Mouse (Mus musculus) lung, adult 18-20 months (tissue): ENCODE data around the gene Serinc3.
A peak's percentile ranks its signal among the peaks of the same experiment; 100 is the strongest.
"Not testable (repeated sequence)": the region's sequence is repeated elsewhere in the genome, so short reads cannot be mapped to it uniquely, and the experiment has no call there.

Experiments
- DNase-seq, 2 experiments: peaks; one replicate each; pipeline ENCODE4 v3.0.0; 2022; ENCODE audit warnings: mixed read lengths in 2 of 2

Serinc3 gene

GRCm38 (mm10) chr2:163644575-163645385, at the start of gene Serinc3:
Serinc3 (minus strand) TSS chr2:163645131.
- peak; percentile 99 to 100 for DNase-seq

- peak in 1 of 2 experiments; percentile 63 for DNase-seq
Measured at GRCm38 (mm10) chr2:163693716-163694314, 48.9 kb upstream of the Serinc3 start.

GRCm38 (mm10) chr2:163692873-163693612, 48.1 kb upstream of the Serinc3 start:
- DNase-seq: peak in 1 of 2 experiments; percentile 34

GRCm38 (mm10) chr2:163691846-163692605, 47.1 kb upstream of the Serinc3 start:
- DNase-seq: no peak

GRCm38 (mm10) chr2:163690409-163691304, 45.7 kb upstream of the Serinc3 start:
- no peak for DNase-seq

GRCm38 (mm10) chr2:163689771-163690170, 44.8 kb upstream of the Serinc3 start:
- no peak for DNase-seq

- DNase-seq: not testable (repeated sequence)
Measured at GRCm38 (mm10) chr2:163688377-163688776, 43.4 kb upstream of the Serinc3 start.

GRCm38 (mm10) chr2:163686886-163687285, 42.0 kb upstream of the Serinc3 start:
- DNase-seq: no peak

GRCm38 (mm10) chr2:163686233-163686632, 41.3 kb upstream of the Serinc3 start:
- DNase-seq: no peak

GRCm38 (mm10) chr2:163685761-163686200, 40.9 kb upstream of the Serinc3 start:
- DNase-seq: peak; percentile 50 to 70

GRCm38 (mm10) chr2:163685287-163685686, 40.4 kb upstream of the Serinc3 start:
- no peak for DNase-seq

- DNase-seq: no peak
Measured at GRCm38 (mm10) chr2:163682344-163682743, 37.4 kb upstream of the Serinc3 start.

GRCm38 (mm10) chr2:163676745-163677144, 31.8 kb upstream of the Serinc3 start:
- DNase-seq: no peak

- no peak for DNase-seq
Measured at GRCm38 (mm10) chr2:163676321-163676720, 31.4 kb upstream of the Serinc3 start.

GRCm38 (mm10) chr2:163675662-163676061, 30.7 kb upstream of the Serinc3 start:
- no peak for DNase-seq

GRCm38 (mm10) chr2:163675144-163675619, 30.3 kb upstream of the Serinc3 start:
- DNase-seq: no peak

GRCm38 (mm10) chr2:163674397-163674796, 29.5 kb upstream of the Serinc3 start:
- no peak for DNase-seq

GRCm38 (mm10) chr2:163670872-163671594, 26.1 kb upstream of the Serinc3 start:
- no peak for DNase-seq

GRCm38 (mm10) chr2:163667045-163667444, 22.1 kb upstream of the Serinc3 start:
- DNase-seq: no peak

- DNase-seq: no peak
Measured at GRCm38 (mm10) chr2:163663930-163664329, 19.0 kb upstream of the Serinc3 start.
